Mouse (Mus musculus) hindbrain, embryonic 14.5 days (tissue): Measurements from ENCODE around the gene Gas1. TPM values are rescaled to one million over a fixed set of nuclear protein-coding genes. Genes with fewer than 3 reads are reported as not detected.
A peak's percentile ranks its signal among the peaks of the same experiment; 100 is the strongest.

Experiments
- ATAC-seq: fragments of 200-750 bp; cut with Nextera tagmentation; 2 replicates; pipeline ENCODE4 v1.8.0; 2017; ENCODE audit warnings: moderate number of reproducible peaks, mild to moderate bottlenecking, moderate TSS enrichment, moderate library complexity; ENCODE audit not compliant: low FRiP score
- DNase-seq: peaks from one replicate; pipeline ENCODE4 v3.0.0-alpha.2; 2015; ENCODE audit warnings: low spot score
- H3K27ac ChIP-seq: fragments of 300-500 bp; sonication (generic); 2 replicates; pipeline ENCODE4 v1.5.1; 2014; ENCODE audit warnings: mild to moderate bottlenecking, moderate library complexity
- H3K27me3 ChIP-seq: fragments of 300-500 bp; sonication (generic); 2 replicates; pipeline ENCODE4 v1.6.1; 2014; ENCODE audit warnings: mild to moderate bottlenecking, low read length, mixed read lengths; ENCODE audit not compliant: control insufficient read depth, insufficient read depth
- H3K36me3 ChIP-seq: fragments of 300-500 bp; sonication (generic); replicated peaks from 2 replicates; pipeline ENCODE4 v1.6.1; 2014; ENCODE audit not compliant: control insufficient read depth, insufficient read depth
- H3K4me1 ChIP-seq: fragments of 300-500 bp; sonication (generic); replicated peaks from 2 replicates; pipeline ENCODE4 v1.6.1; 2014; ENCODE audit warnings: antibody characterized with exemption, low read length, mixed read lengths; ENCODE audit not compliant: control insufficient read depth, insufficient read depth
- H3K4me2 ChIP-seq: fragments of 300-500 bp; sonication (generic); replicated peaks from 2 replicates; pipeline ENCODE4 v1.6.1; 2014; ENCODE audit warnings: mild to moderate bottlenecking, moderate library complexity
- H3K4me3 ChIP-seq: fragments of 300-500 bp; sonication (generic); replicated peaks from 2 replicates; pipeline ENCODE4 v1.5.1; 2014; ENCODE audit warnings: mild to moderate bottlenecking, low read length
- H3K9ac ChIP-seq: fragments of 300-500 bp; sonication (generic); 2 replicates; pipeline ENCODE4 v1.6.1; 2014
- H3K9me3 ChIP-seq: fragments of 300-500 bp; sonication (generic); 2 replicates; pipeline ENCODE4 v1.6.1; 2016; ENCODE audit warnings: low read length; ENCODE audit not compliant: control insufficient read depth
- WGBS: fragments of 180-500 bp; shearing (Covaris S2); extraction: QIAGEN DNeasy Blood & Tissue Kit; methylation state at CpG from one replicate; pipeline ENCODE4 v1.1.7; 2014; 5-methylcytosine and 5-hydroxymethylcytosine counted together
- polyA plus RNA-seq: library from polyadenylated mRNA; unstranded; fragments of >200 nt; fragmentation: Nextera tagmentation; extraction: Ambion mirVana; gene quantifications from 2 replicates; pipeline ENCODE4 v1.2.1, GENCODE M21; 2014

Gas1 gene
- polyA plus RNA-seq, 1 experiment from 2014 or later: 19.3 TPM

- 27% methylated on average over 10 of the region's 10 CpGs for WGBS
- Histone ChIP-seq H3K4me1 (peaks cover 5% of the 10 kb centered on the region), H3K9ac (no peak overlapping the region), H3K27ac (no peak overlapping the region), H3K4me2 (no peak overlapping the region), H3K4me3 (no peak overlapping the region), H3K27me3 (no peaks in the 10 kb centered on the region), H3K9me3 (no peaks in the 10 kb centered on the region), H3K36me3 (no peaks in the 10 kb centered on the region)
- DNase-seq: no peak
- ATAC-seq: no peak
These were observed 43.3 kb downstream of the Gas1 start for GRCm38 (mm10) chr13:60133716-60134438.

GRCm38 (mm10) chr13:60131771-60132170, 45.4 kb downstream of the Gas1 start:
- no peak overlapping the region for H3K4me3 ChIP-seq
- H3K4me2 ChIP-seq: no peak overlapping the region
- no peak overlapping the region for H3K9ac ChIP-seq
- H3K4me1 ChIP-seq: peaks cover 5% of the 10 kb centered on the region
- H3K27ac ChIP-seq: no peak overlapping the region
- H3K9me3 ChIP-seq: no peaks in the 10 kb centered on the region
- H3K27me3 ChIP-seq: 0 out of 2 replicates have a peak, but pooled peaks cover 6% of the 10 kb centered on the region
- WGBS: 54% methylated on average over 13 of the region's 13 CpGs
- DNase-seq: no peak
- no peaks in the 10 kb centered on the region for H3K36me3 ChIP-seq
- ATAC-seq: no peak

- H3K4me3 ChIP-seq: no peak overlapping the region
- ATAC-seq (no peak), DNase-seq (no peak)
- H3K36me3 ChIP-seq: no peaks in the 10 kb centered on the region
- WGBS: 67% methylated on average over 9 of the region's 9 CpGs
- H3K4me2 ChIP-seq: no peak overlapping the region
- peaks cover 18% of the 10 kb centered on the region for H3K4me1 ChIP-seq
- H3K27me3 ChIP-seq: 0 out of 2 replicates have a peak, but pooled peaks cover 6% of the 10 kb centered on the region
- no peak overlapping the region for H3K9ac ChIP-seq
- H3K27ac ChIP-seq: no peak overlapping the region
- no peaks in the 10 kb centered on the region for H3K9me3 ChIP-seq
These were observed 47.6 kb downstream of the Gas1 start for GRCm38 (mm10) chr13:60129541-60129940.

- Histone ChIP-seq H3K36me3 (no peaks in the 10 kb centered on the region), H3K9me3 (no peaks in the 10 kb centered on the region), H3K4me3 (no peak overlapping the region), H3K27me3 (0 out of 2 replicates have a peak, but pooled peaks cover 6% of the 10 kb centered on the region), H3K27ac (no peak overlapping the region), H3K4me2 (peak overlapping the region; percentile 46), H3K9ac (no peak overlapping the region), H3K4me1 (peaks cover 17% of the 10 kb centered on the region)
- ATAC-seq (peak; percentile 24; the same call in 1 of the 2 replicates), DNase-seq (no peak)
- WGBS: 45% methylated on average over 19 of the region's 19 CpGs
These were observed 50.8 kb downstream of the Gas1 start for GRCm38 (mm10) chr13:60126338-60126737.

GRCm38 (mm10) chr13:60125501-60126305, 51.5 kb downstream of the Gas1 start:
- DNase-seq (peak; percentile 33), ATAC-seq (peak; percentile 41)
- peak overlapping the region; percentile 54 for H3K27ac ChIP-seq
- H3K36me3 ChIP-seq: no peaks in the 10 kb centered on the region
- H3K4me3 ChIP-seq: no peak overlapping the region
- H3K4me2 ChIP-seq: peak overlapping the region; percentile 46
- WGBS: 11% methylated on average over 13 of the region's 13 CpGs
- H3K9me3 ChIP-seq: no peaks in the 10 kb centered on the region
- H3K9ac ChIP-seq: no peak overlapping the region
- H3K27me3 ChIP-seq: 0 out of 2 replicates have a peak, but pooled peaks cover 6% of the 10 kb centered on the region
- H3K4me1 ChIP-seq: peaks cover 17% of the 10 kb centered on the region

- Histone ChIP-seq H3K36me3 (no peaks in the 10 kb centered on the region), H3K4me3 (no peak overlapping the region), H3K9me3 (no peaks in the 10 kb centered on the region), H3K27me3 (0 out of 2 replicates have a peak, but pooled peaks cover 6% of the 10 kb centered on the region), H3K4me2 (no peak overlapping the region), H3K27ac (no peak overlapping the region; the same call in 1 of the 2 replicates), H3K4me1 (peaks cover 17% of the 10 kb centered on the region), H3K9ac (no peak overlapping the region)
- DNase-seq (no peak), ATAC-seq (no peak)
- WGBS: 22% methylated on average over 3 of the region's 3 CpGs
These were observed 52.1 kb downstream of the Gas1 start for GRCm38 (mm10) chr13:60125020-60125419.

- WGBS: 56% methylated on average over 7 of the region's 7 CpGs
- H3K4me1 ChIP-seq: peaks cover 17% of the 10 kb centered on the region
- H3K4me3 ChIP-seq: no peak overlapping the region
- DNase-seq: no peak
- H3K36me3 ChIP-seq: no peaks in the 10 kb centered on the region
- 0 out of 2 replicates have a peak, but pooled peaks cover 6% of the 10 kb centered on the region for H3K27me3 ChIP-seq
- H3K9me3 ChIP-seq: no peaks in the 10 kb centered on the region
- no peak overlapping the region for H3K4me2 ChIP-seq
- no peak overlapping the region for H3K27ac ChIP-seq
- no peak overlapping the region for H3K9ac ChIP-seq
- ATAC-seq: no peak
These were observed 52.7 kb downstream of the Gas1 start for GRCm38 (mm10) chr13:60124456-60124855.
